Mouse (Mus musculus) left cerebral cortex, postnatal 25 days (tissue): ENCODE data around the gene Phf19. TPM values are rescaled to one million over a fixed set of nuclear protein-coding genes. Genes with fewer than 3 reads are reported as not detected.

Experiments used
- DNase-seq, 2 experiments: peaks; one replicate each; pipeline ENCODE4 v3.0.0; 2022; ENCODE audit warnings: low spot score in 2 of 2, mixed read lengths in 1 of 2
- intact Hi-C: fragments of 180-260 bp; cut with DNase I; formaldehyde crosslinking; loops from one replicate; pipeline ENCODE4 v1.15.1; 2025
- total RNA-seq, 2 experiments: library from RNA; stranded (reverse); gene quantifications; 2 replicates each; pipeline ENCODE4 v1.2.3; 2021

Phf19 gene
- total RNA-seq, 2 experiments from 2014 or later = 1.3 to 1.6 TPM

DNA sequence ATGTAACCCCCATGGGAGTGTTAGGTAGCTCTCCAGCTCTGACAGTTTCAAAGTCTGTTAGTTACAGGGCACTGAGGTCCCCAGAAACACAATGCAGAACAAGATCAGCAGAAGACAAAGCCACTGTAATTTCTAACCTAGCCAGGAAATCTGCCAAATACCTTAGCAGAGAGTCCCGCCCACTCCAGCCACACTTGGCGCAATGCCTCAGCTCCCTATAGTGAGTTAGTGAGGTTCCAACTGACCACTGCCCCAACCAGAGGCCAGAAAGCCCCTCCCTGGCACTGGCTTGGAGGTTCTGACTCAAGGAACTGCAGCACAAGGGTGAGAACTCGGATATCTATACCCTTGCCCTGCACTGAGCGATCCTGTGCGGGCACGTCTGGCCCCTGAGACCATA lies 11.1 kb downstream of the Phf19 start:
- intact Hi-C loops = loop anchor here (5.0 kb wide), 1 partner anchor 70 kb away; no protein-coding TSS in a partner anchor
- DNase-seq = no peak

DNA sequence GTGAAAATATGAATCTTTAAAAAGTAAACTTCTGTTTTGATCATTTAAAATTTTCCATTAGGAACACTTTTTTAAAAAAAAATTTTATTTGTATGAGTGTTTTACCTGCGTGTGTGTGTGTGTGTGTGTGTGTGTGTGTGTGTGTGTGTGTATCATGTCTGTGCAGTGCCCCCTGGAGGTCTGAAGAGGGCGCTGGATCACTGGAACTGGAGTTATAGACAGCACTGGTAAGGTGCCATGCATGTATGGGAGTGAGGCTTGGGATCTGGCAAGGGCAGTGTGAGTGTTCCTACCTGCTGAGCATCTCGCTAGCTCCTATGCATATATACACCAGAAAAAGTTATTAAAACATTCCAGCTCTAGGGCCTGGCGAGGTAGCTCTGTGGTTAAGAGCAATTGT lies 12.1 kb downstream of the Phf19 start:
- intact Hi-C loops = loop anchor here (5.0 kb wide), 1 partner anchor 71 kb away; no protein-coding TSS in a partner anchor
- no peak for DNase-seq

DNA sequence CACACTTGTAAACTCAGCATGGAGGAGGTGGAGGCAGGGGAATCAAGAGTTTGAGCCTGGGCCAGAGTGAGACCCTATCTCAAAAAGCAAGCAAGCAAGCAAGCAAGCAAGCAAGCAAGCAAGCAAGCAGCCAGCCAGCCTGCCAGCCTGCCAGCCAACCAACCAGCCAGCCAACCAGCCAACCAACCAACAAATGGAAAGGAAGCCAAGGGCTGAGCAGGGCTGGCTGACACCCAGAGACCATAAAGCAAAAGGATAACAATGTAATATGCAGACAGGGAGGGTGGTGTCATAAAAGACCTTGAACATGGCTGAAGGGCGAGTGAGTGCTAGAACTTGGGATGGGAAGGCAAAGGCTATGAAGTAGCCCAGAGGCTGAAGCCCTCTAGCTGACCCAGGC lies 13.4 kb downstream of the Phf19 start:
- intact Hi-C loops = loop anchor here (5.0 kb wide), 1 partner anchor 72 kb away; no protein-coding TSS in a partner anchor
- DNase-seq = no peak

DNA sequence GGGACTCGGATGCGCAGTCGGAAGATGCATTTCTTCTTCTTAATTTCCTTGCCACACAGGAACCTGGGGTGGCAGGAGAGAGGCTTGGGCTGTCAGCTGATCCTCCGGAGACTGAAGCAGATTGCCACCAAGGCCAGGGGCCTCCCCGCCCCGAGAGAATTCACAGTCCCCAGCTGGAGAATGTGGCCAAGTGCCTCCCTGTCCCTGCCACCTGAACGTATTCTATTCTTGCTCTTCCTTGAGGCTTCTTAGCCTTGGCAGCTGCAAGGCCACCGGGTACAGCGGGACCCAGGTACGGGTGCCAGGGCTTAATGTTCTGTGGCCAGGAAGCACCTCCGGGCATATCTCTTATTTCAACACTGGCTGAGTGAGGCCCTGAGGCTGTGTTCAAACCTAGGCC lies 14.1 kb downstream of the Phf19 start:
- DNase-seq = no peak
- intact Hi-C loops = loop anchor here (5.0 kb wide), 1 partner anchor 73 kb away; no protein-coding TSS in a partner anchor

DNA sequence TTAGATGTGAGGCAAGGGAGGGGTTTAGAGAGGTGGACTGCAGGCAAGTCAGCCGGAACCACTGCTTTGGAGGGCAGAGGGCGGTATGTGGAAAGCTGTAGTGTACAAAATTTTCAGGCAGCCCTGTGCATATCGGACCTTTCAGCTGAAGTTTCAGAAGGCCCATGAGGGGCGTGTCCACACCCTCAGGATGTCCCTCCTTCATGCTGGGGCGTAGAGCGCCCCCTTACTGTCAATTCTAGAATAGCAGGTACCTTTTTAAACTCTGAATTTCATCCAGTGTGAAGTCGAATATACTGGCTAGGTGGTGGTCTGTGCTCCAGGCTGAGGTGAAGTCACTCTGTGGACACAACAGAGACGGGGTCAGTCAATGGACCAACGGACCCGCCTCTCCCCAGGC lies 16.0 kb downstream of the Phf19 start:
- intact Hi-C loops = no loop called here
- DNase-seq = no peak

DNA sequence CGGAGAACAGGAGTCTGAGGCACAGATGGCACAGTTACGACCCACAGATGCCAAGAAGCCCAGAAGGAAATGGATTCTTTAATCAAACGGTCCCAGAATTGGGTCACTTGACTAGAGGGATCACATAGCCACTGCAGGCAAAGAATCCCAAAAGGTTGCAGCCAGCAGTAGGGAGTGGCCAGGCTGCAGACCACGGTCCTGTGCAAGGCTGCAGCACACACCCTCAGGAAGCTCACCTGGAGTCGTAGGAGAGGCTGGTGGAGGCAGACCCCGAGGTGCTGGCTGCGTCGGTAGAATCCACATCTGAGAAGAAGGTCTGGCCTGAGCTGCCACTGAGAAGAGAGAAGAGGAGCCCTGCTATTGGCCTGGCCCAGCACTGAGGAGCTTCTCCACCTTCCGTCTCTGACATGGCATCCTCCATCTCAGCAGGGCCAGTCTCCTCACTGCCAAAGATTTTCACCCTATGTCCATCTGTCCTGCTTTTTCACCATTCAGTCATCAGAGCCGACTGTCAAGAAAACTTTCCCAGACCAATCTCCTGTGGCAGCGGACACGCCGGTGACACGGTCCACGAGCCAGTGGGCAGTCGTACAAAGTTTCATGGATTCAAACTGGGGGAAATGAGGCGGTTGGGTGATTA lies 16.9 kb downstream of the Phf19 start:
- DNase-seq = no peak

DNA sequence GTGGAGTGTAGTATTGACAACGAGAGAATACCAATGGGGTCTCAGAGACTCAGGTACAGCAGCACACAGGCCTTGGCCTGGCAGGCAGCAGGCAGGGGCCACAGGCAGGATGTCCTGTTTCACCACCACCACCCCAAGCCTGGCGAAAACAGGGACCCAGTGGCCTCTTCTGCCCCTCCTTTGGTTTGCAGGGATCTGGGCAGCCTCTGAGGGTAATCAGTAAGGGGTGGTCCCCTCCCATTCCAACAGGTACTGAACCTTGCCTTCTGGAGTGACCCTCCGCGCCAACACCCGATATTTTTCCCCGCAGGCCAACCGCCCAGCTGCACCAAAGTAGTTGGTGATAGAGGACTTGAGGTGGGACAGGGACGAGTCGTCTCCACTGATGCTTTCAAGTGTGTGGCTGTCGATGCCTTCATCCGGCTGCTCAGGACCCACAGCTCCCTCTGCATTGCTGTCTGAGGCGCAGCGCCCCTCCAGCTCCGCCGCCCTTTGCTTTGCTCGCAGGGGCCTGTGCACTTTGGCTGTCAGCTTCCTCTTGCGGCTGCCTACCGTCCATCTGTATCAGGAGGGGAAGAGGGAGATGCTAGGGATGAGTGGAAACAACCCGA lies 18.2 kb downstream of the Phf19 start:
- no peak for DNase-seq
- intact Hi-C loops = no loop called here

More for the DNA sequence above, 16.9 kb downstream of the Phf19 start:
- intact Hi-C loops = no loop called here

DNA sequence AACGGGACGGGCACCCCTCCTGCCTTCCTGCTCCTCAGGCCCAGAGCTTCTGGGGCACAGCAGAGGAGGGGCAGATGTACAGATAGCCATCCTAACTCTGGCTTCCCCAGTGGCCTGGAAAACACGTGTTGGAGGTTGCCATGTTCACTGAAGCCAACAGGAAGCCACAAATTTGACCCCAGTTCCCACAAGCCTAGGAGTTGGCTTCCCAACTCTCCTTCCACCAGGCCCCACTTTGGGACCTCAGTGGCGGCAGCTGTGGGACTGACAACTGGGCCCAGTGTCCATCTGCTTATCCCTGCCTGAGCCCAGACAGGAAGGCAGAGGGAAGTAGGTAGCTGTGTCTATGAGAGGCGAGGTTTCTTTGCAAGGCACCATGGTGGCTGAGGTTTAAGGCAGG lies 19.9 kb downstream of the Phf19 start:
- DNase-seq = no peak
- intact Hi-C loops = no loop called here

DNA sequence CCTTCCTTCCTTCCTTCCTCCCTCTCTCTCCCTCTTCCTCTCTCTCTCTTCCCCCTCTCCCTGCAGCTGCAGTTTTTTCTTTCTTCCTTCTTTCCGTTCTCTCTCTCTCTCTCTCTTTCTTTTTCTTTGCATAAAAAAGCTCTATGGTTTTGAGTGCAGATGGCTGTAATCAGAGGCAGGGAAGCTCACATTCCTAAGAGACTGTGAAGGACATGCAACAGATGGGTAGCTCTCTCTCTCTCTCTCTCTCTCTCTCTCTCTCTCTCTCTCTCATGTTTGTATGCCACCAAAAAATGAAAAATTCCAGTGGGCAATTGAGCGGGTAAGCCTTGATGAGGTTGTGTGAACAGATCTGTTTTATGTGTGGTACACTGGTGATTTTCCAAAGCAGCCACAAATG lies 29.6 kb downstream of the Phf19 start:
- DNase-seq = no peak
- intact Hi-C loops = no loop called here

DNA sequence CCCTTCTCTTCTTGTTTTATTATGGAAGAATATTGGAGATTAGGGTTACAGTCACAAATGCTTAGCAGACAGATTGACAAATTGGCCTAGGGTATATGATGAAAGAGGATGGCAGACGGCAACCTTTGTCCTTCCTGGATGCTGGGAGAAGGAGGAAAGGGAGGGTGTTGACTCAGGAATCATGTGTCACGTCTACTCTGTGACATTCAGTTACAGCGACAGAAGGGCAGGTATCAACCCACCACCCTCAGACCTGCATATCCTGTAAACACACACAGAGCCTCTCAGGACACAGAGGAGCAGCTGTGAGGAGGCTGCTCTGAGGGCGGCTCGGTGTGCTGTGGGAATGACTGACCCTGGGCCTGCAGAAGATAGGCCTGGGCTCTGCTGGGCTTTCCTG lies 30.6 kb downstream of the Phf19 start:
- intact Hi-C loops = no loop called here
- DNase-seq = no peak

DNA sequence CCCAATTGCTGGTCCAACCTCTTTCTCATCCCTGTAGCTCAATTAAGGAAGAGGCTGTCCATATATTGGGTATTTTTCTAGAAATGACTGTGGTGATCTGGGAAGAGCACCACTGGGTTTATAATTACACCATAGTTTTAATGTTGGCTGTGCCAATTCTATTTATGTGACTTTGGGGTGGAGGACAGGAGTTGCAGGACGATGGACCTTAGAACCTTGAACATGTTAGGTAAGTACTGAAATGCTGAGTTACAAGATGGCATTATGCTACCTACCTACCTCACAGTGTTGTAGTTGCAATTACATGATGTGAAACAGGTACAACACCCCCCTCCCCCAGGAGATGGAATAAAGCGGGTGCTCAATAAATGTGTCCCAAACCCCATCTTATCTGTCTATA lies 31.1 kb downstream of the Phf19 start:
- intact Hi-C loops = no loop called here

DNA sequence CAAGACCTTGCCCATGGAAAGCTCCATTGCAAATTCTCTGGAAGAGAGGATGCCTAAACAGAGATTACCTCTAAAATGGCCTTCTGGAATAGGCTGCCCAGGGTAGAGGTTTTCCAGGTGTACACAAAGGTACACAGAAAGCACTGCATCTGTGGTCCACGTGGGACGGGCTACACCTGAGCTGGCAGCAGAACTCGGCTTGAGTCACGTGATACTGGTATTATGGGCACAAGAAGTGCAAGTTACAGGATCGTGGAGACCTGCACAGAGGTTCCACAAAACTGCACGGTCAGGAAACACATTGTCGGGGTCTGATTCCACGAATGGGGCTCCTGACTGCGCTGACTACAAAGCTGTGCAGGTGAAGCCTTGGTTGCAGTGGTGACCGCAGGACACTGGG lies 33.8 kb downstream of the Phf19 start:
- intact Hi-C loops = no loop called here
- DNase-seq = no peak

More for the DNA sequence above, 31.1 kb downstream of the Phf19 start:
- DNase-seq = no peak

DNA sequence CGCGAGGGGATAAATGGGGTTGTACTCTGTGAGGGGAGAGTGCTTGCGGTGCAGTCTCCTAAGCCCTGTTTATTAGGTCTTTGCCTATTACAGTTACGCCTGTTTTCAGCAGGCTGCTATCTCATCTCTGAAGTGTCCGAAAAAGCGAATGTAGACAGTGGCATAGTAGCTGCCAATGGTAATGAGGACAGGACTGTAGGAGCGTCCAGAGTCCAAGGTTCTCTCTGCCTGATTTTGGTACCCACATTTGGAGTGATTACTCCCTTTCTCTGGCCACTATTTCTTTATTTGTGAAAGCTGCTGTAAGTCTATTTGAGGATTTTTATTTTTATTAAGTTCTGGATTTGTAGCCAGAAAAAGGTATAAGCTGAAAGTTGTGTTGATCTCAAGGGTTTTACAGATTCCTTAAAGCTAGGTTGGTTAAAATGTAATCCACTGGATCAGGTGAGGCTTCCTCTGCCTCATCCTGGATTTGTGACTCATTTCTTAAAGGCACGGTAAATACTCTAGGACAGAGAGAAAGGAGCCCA lies 38.9 kb downstream of the Phf19 start, which contains the start of gene Psmd5:
Gene Psmd5, minus strand, starts transcription at position 153 of the 530 bp plus-strand sequence.
- no peak for DNase-seq
- intact Hi-C loops = no loop called here

DNA sequence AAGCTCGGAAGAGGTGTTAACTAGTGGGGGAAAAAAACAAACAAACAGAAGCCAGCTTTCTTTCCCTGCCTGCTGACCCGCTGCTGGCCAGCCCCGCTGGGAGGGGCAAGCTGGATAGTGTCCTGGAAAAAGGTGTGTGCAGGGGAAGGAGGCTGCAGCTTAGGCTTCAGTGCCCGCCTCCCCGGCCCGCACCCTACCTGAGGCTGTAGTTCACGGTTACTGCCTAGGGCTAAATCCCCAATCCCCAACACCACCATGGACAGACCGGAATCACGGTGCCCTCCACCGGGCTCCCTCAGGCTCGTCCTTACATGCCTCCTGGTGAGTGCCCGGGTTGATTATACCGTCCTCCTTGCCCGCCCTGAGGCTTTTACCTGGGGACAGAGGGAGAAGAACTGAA lies 39.6 kb downstream of the Phf19 start, which contains the start of gene Cutal:
Gene Cutal, plus strand, starts transcription at position 126 of the 400 bp plus-strand sequence.
- DNase-seq = no peak
- intact Hi-C loops = no loop called here

DNA sequence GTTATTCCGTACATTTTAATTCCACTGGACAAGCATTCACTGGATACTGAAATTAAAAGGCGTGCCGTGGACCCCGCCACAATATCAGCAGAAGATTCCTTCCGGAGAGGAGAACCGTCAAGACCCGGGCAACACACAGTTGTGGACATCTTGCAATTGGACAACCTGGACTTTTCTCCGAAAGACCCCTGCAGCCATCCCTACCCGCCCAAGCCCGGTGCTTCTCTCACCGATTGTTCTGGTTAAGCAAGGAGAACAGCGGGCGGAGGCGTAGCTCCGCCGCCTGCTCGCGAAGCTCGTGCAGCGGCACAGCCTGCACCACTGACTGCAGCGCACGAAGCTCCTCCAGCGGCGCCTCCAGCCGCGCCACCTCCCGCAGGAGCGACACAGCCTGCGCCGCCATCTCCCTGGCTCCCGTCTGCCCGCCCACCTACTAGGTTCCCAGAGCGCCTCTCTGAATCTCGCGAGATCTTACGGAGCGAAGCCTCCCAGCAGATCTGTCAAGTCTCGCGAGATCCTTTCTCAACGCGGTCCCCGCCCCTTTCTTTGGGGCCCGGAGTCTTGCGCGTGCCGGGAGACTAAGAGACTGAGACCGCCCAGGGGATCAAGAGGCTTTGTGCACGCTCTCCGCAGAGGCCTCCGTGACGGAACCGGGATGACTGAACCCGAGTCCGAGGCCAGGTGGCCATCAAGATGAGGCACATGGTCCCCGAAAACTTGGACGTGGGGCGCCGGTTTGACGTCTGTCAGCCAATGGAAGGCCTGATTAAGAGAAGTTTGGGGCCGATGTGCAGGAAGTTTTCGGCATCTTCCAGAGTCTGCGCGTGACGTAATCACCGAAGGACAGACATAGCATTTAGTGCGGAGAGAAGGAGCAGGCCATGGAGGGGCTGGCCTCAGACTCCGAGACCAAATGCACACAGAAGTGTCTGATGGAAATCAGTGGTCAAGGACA lies 43.0 kb downstream of the Phf19 start:
- DNase-seq = peak; percentile 93 to 96
- intact Hi-C loops = loop anchor here (2.0 kb wide), 2 partner anchors 42 to 238 kb away; partner anchors contain the start of gene Cntrl

DNA sequence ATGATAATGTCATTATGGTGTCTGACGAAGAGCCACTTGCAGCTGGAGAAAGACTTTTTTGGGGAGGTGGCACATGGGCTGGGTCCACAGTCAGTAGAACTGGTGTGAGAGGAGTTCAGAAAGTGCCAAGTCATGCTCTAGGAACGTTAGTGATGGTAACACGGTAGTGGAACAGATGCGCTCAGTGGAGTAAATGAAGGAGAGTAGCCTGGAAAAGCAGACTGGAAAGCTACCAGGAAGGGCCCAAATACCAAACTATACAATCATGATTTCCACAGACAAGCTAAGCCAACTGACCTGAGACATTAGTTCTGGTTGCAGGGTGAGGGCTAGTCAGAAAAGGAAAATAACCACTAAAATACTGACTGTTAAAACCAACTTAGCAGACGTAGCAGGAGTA lies 44.1 kb downstream of the Phf19 start:
- intact Hi-C loops = loop anchor here (2.0 kb wide), 2 partner anchors 41 to 239 kb away; partner anchors contain the start of gene Cntrl
- DNase-seq = peak in 1 of 2 experiments; percentile 13

DNA sequence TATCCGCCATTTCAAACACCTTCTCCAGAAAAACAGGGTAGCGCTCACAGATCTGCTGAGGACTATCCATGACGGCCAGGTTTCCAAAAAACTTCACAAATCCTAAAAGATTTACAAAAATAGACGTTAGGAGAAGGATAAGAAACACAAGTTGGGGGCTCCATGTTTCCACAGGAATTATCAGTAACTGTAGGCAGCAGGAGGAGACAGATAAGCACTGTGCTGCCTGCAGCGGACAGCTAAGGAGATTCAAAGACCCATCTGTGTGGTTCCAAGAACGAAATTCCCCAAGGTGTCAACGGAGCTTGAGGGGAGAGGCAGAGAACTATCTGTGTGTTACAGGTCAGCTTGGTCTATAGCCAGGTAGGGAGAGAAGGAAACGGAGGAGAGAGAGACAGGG lies 56.1 kb downstream of the Phf19 start:
- intact Hi-C loops = no loop called here
- DNase-seq = no peak

DNA sequence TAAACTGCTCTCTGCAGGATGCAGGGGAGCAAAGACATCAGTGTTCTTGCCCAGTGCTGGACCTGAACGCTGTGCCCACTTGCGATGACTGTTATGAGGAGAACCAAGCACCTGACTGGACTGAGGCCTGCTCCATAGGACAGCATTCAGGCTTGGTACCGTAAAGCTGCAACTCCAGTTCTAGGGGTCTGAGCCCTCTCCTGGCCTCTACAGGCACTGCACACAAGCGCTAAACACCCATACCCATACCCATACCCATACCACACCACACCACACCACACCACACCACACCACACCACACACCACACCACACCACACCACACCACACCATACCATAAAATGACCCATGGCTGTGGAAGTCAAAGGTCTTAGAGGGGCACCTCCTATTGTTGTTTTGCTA lies 58.6 kb downstream of the Phf19 start:
- intact Hi-C loops = no loop called here
- DNase-seq = no peak

DNA sequence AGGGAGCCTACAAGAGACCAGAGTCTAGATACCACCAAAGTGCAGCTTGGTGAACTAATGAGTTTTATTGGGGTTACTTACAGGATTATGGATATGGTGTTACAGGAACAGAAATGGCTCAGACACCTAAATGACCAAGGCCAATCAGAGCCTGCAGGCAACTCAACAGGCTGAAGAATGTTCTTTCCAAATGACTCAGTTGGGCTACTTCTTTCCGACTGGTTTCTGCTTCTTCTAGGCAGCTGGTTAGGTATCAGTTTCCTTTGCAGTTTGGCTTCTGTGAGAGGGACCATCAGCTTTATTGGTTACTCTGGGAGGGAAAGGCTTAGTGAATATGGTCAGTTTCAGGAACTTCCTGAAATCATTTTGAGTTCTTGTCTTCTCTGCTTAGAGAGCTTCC lies 66.1 kb downstream of the Phf19 start:
- intact Hi-C loops = no loop called here

More for the DNA sequence above, 66.1 kb downstream of the Phf19 start:
- DNase-seq = no peak
